In genomic region chr6:119000255-119000654, GRCm38 (mm10) we compare ENCODE assay signal across 21 mouse cellular contexts.
DNase-seq lines count a peak whose midpoint lies in the region; ATAC-seq lines count a peak whose summit lies in the region.
"Had no signal": no experiment of that assay in that cellular context is flagged by ENCODE, and none has a peak within 500 bp of the region (broad histone marks: within the 10 kb centered on the region; RNA-seq: fewer than 3 reads in every experiment).

No protein-coding gene starts in this region.

- intact Hi-C loops in heart, postnatal 25 days (cut with DNase I) = no loop called here

- 42% methylated on average over 3 of the region's 3 CpGs for WGBS in heart, embryonic 12.5 days
- WGBS in heart, embryonic 16.5 days = 34% methylated on average over 3 of the region's 3 CpGs

- H3K9me3 ChIP-seq in heart, embryonic 12.5 days (replicated peaks) = no peaks in the 10 kb centered on the region
- H3K9me3 ChIP-seq in heart, embryonic 16.5 days (replicated peaks; ENCODE audit: control insufficient read depth, low read length) = no peaks in the 10 kb centered on the region
- H3K9me3 ChIP-seq: embryonic facial prominence, embryonic 12.5 days; kidney, embryonic 15.5 days; liver, embryonic 12.5 days had no signal

- ATAC-seq in heart, embryonic 12.5 days (ENCODE audit: insufficient number of reproducible peaks, low FRiP score) = no peak
- no peak for ATAC-seq in heart, embryonic 16.5 days (replicated peaks; ENCODE audit: extremely low read depth, insufficient read depth, low FRiP score)
- no peak for ATAC-seq in monocyte, adult 5-6 weeks (replicated peaks; ENCODE audit: insufficient number of reproducible peaks, low FRiP score, low TSS enrichment, poor library complexity, severe bottlenecking)
- ATAC-seq: activated CD4-positive, CD25-positive, alpha-beta regulatory T cell, adult 4 months; intestine, embryonic 16.5 days; liver, embryonic 12.5 days; midbrain, embryonic 16.5 days; Patski had no signal

- peak overlapping the region; percentile 43; the same call in 1 of the 2 replicates for H3K9ac ChIP-seq in heart, embryonic 12.5 days
- no peak overlapping the region for H3K9ac ChIP-seq in heart, embryonic 16.5 days (ENCODE audit: low read length)
- H3K9ac ChIP-seq: embryonic facial prominence, embryonic 12.5 days; hindbrain, embryonic 14.5 days; kidney, embryonic 15.5 days; liver, embryonic 12.5 days had no signal

- H3K36me3 ChIP-seq in heart, embryonic 12.5 days = no peaks in the 10 kb centered on the region
- no peaks in the 10 kb centered on the region for H3K36me3 ChIP-seq in heart, embryonic 16.5 days (ENCODE audit: control insufficient read depth, insufficient read depth)
- H3K36me3 ChIP-seq: kidney, embryonic 15.5 days; liver, embryonic 12.5 days had no signal

- peak; percentile 38 for DNase-seq in gastrocnemius, adult 18-20 months (ENCODE audit: low spot score)
- no peak for DNase-seq in gastrocnemius, postnatal 10 days
- no peak for DNase-seq in heart, postnatal 25 days (ENCODE audit: low spot score)
- DNase-seq in adipocyte (ENCODE audit: low spot score) = peak; percentile 11
- DNase-seq: cerebellum, adult 9-10 months; gastrocnemius, postnatal 36 days; left cerebral cortex, postnatal 4 days; lung, postnatal 14 days; spleen, adult 18-20 months; thymus, adult 2 months had no signal

- H3K4me2 ChIP-seq in heart, embryonic 12.5 days = peak overlapping the region; percentile 31; the same call in 1 of the 2 replicates
- no peak overlapping the region for H3K4me2 ChIP-seq in heart, embryonic 16.5 days (ENCODE audit: low read depth, low read length)
- H3K4me2 ChIP-seq: embryonic facial prominence, embryonic 12.5 days; hindbrain, embryonic 14.5 days; kidney, embryonic 15.5 days; liver, embryonic 12.5 days had no signal

- H3K4me3 ChIP-seq in heart, embryonic 12.5 days = no peak overlapping the region
- H3K4me3 ChIP-seq in heart, embryonic 16.5 days (ENCODE audit: low read length) = no peak overlapping the region
- H3K4me3 ChIP-seq: embryonic facial prominence, embryonic 12.5 days; kidney, embryonic 15.5 days; liver, embryonic 12.5 days had no signal

- H3K27ac ChIP-seq in heart, embryonic 12.5 days (ENCODE audit: poor library complexity, severe bottlenecking) = peak overlapping the region; percentile 88
- peak overlapping the region; percentile 6 for H3K27ac ChIP-seq in heart, embryonic 16.5 days (ENCODE audit: low read length)
- H3K27ac ChIP-seq: embryonic facial prominence, embryonic 12.5 days; hindbrain, embryonic 14.5 days; kidney, embryonic 15.5 days; liver, embryonic 12.5 days had no signal

- H3K4me1 ChIP-seq in heart, embryonic 12.5 days (replicated peaks) = peaks cover 81% of the 10 kb centered on the region
- H3K4me1 ChIP-seq in heart, embryonic 16.5 days (ENCODE audit: control insufficient read depth, insufficient read depth, low read length) = peaks cover 61% of the 10 kb centered on the region

- H3K27me3 ChIP-seq in heart, embryonic 12.5 days (replicated peaks) = no peaks in the 10 kb centered on the region
- no peaks in the 10 kb centered on the region for H3K27me3 ChIP-seq in heart, embryonic 16.5 days (ENCODE audit: control insufficient read depth, insufficient read depth, low read length)
- H3K27me3 ChIP-seq: embryonic facial prominence, embryonic 12.5 days; kidney, embryonic 15.5 days; liver, embryonic 12.5 days; Patski had no signal

Comparison
In these comparisons a context has a peak if more than half of its experiments do, and no peak if none do; other contexts are left out.
1. DNase-seq: peak in gastrocnemius, adult 18-20 months (single experiment) and adipocyte (single experiment); none in gastrocnemius, postnatal 10 days (single experiment) and heart, postnatal 25 days (single experiment).